10 mouse cellular contexts compared by ENCODE assay signal in genomic region chr8:60859605-60860004, GRCm38 (mm10). TPM values are rescaled to one million over a fixed set of nuclear protein-coding genes. Genes with fewer than 3 reads are reported as not detected.
DNase-seq lines count a peak whose midpoint lies in the region; ATAC-seq and TF ChIP-seq lines count a peak whose summit lies in the region.
"Had no signal": no experiment of that assay in that cellular context is flagged by ENCODE, and none has a peak within 500 bp of the region (broad histone marks: within the 10 kb centered on the region; RNA-seq: fewer than 3 reads in every experiment).

No protein-coding gene starts in this region.

- TF ChIP-seq POLR2A in olfactory bulb, adult 2 months (IDR thresholded peaks at IDR 0.05; ENCODE audit: insufficient read depth, low read depth, low read length) = no peak

- ATAC-seq in lung, embryonic 14.5 days (ENCODE audit: insufficient read depth) = no peak
- ATAC-seq in intestine, embryonic 15.5 days = peak; percentile 70; the same call in 1 of the 2 replicates
- no peak for ATAC-seq in CD4-positive, CD25-positive, alpha-beta regulatory T cell, adult 4 months
- no peak for ATAC-seq in hindbrain, embryonic 11.5 days (ENCODE audit: low FRiP score)

- peak; percentile 30 for DNase-seq in lung, embryonic 14.5 days
- no peak for DNase-seq in lung, postnatal 14 days
- peak; percentile 78 for DNase-seq in adrenal gland, adult 2 months
- DNase-seq in forebrain, embryonic 10.5 days (ENCODE audit: extremely low spot score, low spot score) = no peak
- DNase-seq in hindbrain, embryonic 11.5 days (ENCODE audit: low spot score) = no peak

- H3K9ac ChIP-seq in lung, embryonic 14.5 days = no peak overlapping the region
- no peak overlapping the region for H3K9ac ChIP-seq in intestine, embryonic 15.5 days
- no peak overlapping the region for H3K9ac ChIP-seq in hindbrain, embryonic 11.5 days (ENCODE audit: low read depth, low read length)
- H3K9ac ChIP-seq: embryonic facial prominence, embryonic 15.5 days; neural tube, embryonic 12.5 days had no signal

- no peak overlapping the region for H3K4me3 ChIP-seq in lung, embryonic 14.5 days (ENCODE audit: low read depth, low read length)
- no peak overlapping the region for H3K4me3 ChIP-seq in intestine, embryonic 15.5 days (replicated peaks)
- no peak overlapping the region for H3K4me3 ChIP-seq in olfactory bulb, adult 2 months (ENCODE audit: insufficient read depth, low read depth, low read length)
- no peak overlapping the region for H3K4me3 ChIP-seq in forebrain, embryonic 10.5 days
- H3K4me3 ChIP-seq in hindbrain, embryonic 11.5 days (ENCODE audit: low read depth, low read length) = no peak overlapping the region
- H3K4me3 ChIP-seq: embryonic facial prominence, embryonic 15.5 days; neural tube, embryonic 12.5 days had no signal

- H3K36me3 ChIP-seq in lung, embryonic 14.5 days (ENCODE audit: insufficient read depth) = no peaks in the 10 kb centered on the region
- no peaks in the 10 kb centered on the region for H3K36me3 ChIP-seq in intestine, embryonic 15.5 days
- H3K36me3 ChIP-seq in forebrain, embryonic 10.5 days (replicated peaks) = no peaks in the 10 kb centered on the region
- no peaks in the 10 kb centered on the region for H3K36me3 ChIP-seq in hindbrain, embryonic 11.5 days (ENCODE audit: control insufficient read depth, insufficient read depth, low read length)
- H3K36me3 ChIP-seq: embryonic facial prominence, embryonic 15.5 days; neural tube, embryonic 12.5 days had no signal

- no peaks in the 10 kb centered on the region for H3K9me3 ChIP-seq in lung, embryonic 14.5 days (ENCODE audit: low read depth, low read length)
- no peaks in the 10 kb centered on the region for H3K9me3 ChIP-seq in intestine, embryonic 15.5 days
- no peaks in the 10 kb centered on the region for H3K9me3 ChIP-seq in forebrain, embryonic 10.5 days
- no peaks in the 10 kb centered on the region for H3K9me3 ChIP-seq in hindbrain, embryonic 11.5 days (ENCODE audit: control insufficient read depth, low read length)
- H3K9me3 ChIP-seq: embryonic facial prominence, embryonic 15.5 days; neural tube, embryonic 12.5 days had no signal

- TF ChIP-seq CTCF in lung, embryonic 14.5 days (IDR thresholded peaks at IDR 0.05; ENCODE audit: low read depth) = no peak
- TF ChIP-seq CTCF in olfactory bulb, adult 2 months (IDR thresholded peaks at IDR 0.05; ENCODE audit: insufficient read depth, low read depth, low read length) = no peak

- no peak overlapping the region for H3K4me2 ChIP-seq in lung, embryonic 14.5 days
- no peak overlapping the region for H3K4me2 ChIP-seq in intestine, embryonic 15.5 days (replicated peaks)
- H3K4me2 ChIP-seq in hindbrain, embryonic 11.5 days (replicated peaks; ENCODE audit: low read depth, low read length) = no peak overlapping the region
- H3K4me2 ChIP-seq: embryonic facial prominence, embryonic 15.5 days; neural tube, embryonic 12.5 days had no signal

- no peaks in the 10 kb centered on the region for H3K27me3 ChIP-seq in lung, embryonic 14.5 days (ENCODE audit: insufficient read depth, low read length)
- no peaks in the 10 kb centered on the region for H3K27me3 ChIP-seq in intestine, embryonic 15.5 days (replicated peaks)
- H3K27me3 ChIP-seq in forebrain, embryonic 10.5 days (ENCODE audit: poor library complexity, severe bottlenecking) = no peaks in the 10 kb centered on the region
- no peaks in the 10 kb centered on the region for H3K27me3 ChIP-seq in hindbrain, embryonic 11.5 days (ENCODE audit: control insufficient read depth, insufficient read depth, low read length)
- H3K27me3 ChIP-seq: embryonic facial prominence, embryonic 15.5 days; neural tube, embryonic 12.5 days had no signal

- H3K4me1 ChIP-seq in lung, embryonic 14.5 days (ENCODE audit: insufficient read depth) = no peaks in the 10 kb centered on the region
- no peaks in the 10 kb centered on the region for H3K4me1 ChIP-seq in intestine, embryonic 15.5 days (replicated peaks)
- H3K4me1 ChIP-seq in olfactory bulb, adult 2 months (ENCODE audit: control insufficient read depth, insufficient read depth, low read length) = peaks cover 5% of the 10 kb centered on the region; the same call in 1 of the 2 replicates
- H3K4me1 ChIP-seq in forebrain, embryonic 10.5 days = no peaks in the 10 kb centered on the region
- H3K4me1 ChIP-seq in hindbrain, embryonic 11.5 days (replicated peaks; ENCODE audit: control insufficient read depth, insufficient read depth, low read length) = no peaks in the 10 kb centered on the region
- H3K4me1 ChIP-seq: embryonic facial prominence, embryonic 15.5 days; neural tube, embryonic 12.5 days had no signal

- no peak overlapping the region for H3K27ac ChIP-seq in lung, embryonic 14.5 days (ENCODE audit: low read depth)
- no peak overlapping the region for H3K27ac ChIP-seq in intestine, embryonic 15.5 days
- peak overlapping the region; percentile 43 for H3K27ac ChIP-seq in olfactory bulb, adult 2 months (ENCODE audit: insufficient read depth, low read depth, low read length)
- no peak overlapping the region for H3K27ac ChIP-seq in forebrain, embryonic 10.5 days
- no peak overlapping the region for H3K27ac ChIP-seq in hindbrain, embryonic 11.5 days (ENCODE audit: low read depth, low read length)
- H3K27ac ChIP-seq: embryonic facial prominence, embryonic 15.5 days; neural tube, embryonic 12.5 days had no signal

- whole genome bisulfite sequencing in lung, embryonic 14.5 days = 60% methylated on average over 9 of the region's 9 CpGs
- WGBS in intestine, embryonic 15.5 days = 64% methylated on average over 9 of the region's 9 CpGs
- 38% methylated on average over 9 of the region's 9 CpGs for WGBS in olfactory bulb, adult 2 months
- WGBS in forebrain, embryonic 10.5 days = 92% methylated on average over 9 of the region's 9 CpGs
- 86% methylated on average over 9 of the region's 9 CpGs for WGBS in hindbrain, embryonic 11.5 days

RNA-seq across cellular contexts. Expression of gene Hpf1, which starts 30.6 kb away (rescaled TPM):
- polyA plus RNA-seq in lung, embryonic 14.5 days (2014; fragmentation: Nextera tagmentation; extraction: Ambion mirVana) = 106 and 115 TPM in 2 replicates
- total RNA-seq in adrenal gland, adult 2 months (2021) = 10 to 100 TPM; 19.5 to 32.3 TPM
- polyA plus RNA-seq in adrenal gland, adult 2 months (2012; rRNA removed) = 0.88 and 0.95 TPM in 2 replicates
- polyA plus RNA-seq in intestine, embryonic 15.5 days (2015; fragmentation: Nextera tagmentation; extraction: Ambion mirVana) = 86.8 and 100 TPM in 2 replicates
- polyA plus RNA-seq in olfactory bulb, adult 2 months (2012; ENCODE audit: insufficient read depth, insufficient read length, low replicate concordance, missing spikeins) = not detected in 2 replicates
- polyA plus RNA-seq in forebrain, embryonic 10.5 days (2016; fragmentation: Nextera tagmentation; extraction: Ambion mirVana) = 136 and 142 TPM in 2 replicates
- 10 to 100 TPM; 45.2 to 48.8 TPM for polyA plus RNA-seq in CD4-positive, CD25-positive, alpha-beta regulatory T cell, adult 4 months (2017; shearing (Covaris generic))
- 125 and 131 TPM in 2 replicates for polyA plus RNA-seq in hindbrain, embryonic 11.5 days (2014; fragmentation: Nextera tagmentation; extraction: Ambion mirVana)

Comparison
In these comparisons a context has a peak if more than half of its experiments do, and no peak if none do; other contexts are left out.
1. DNase-seq: peak in lung, embryonic 14.5 days (single experiment) and adrenal gland, adult 2 months (single experiment); none in lung, postnatal 14 days (single experiment), forebrain, embryonic 10.5 days (single experiment) and hindbrain, embryonic 11.5 days (single experiment).
2. RNA of gene Hpf1, which starts 30.6 kb away (polyA plus RNA-seq): not detected in olfactory bulb, adult 2 months, 136 to 142 TPM in forebrain, embryonic 10.5 days, 125 to 131 TPM in hindbrain, embryonic 11.5 days, 106 to 115 TPM in lung, embryonic 14.5 days, 86.8 to 100 TPM in intestine, embryonic 15.5 days and 45.2 to 48.8 TPM in CD4-positive, CD25-positive, alpha-beta regulatory T cell, adult 4 months; 0.88 to 0.95 TPM in adrenal gland, adult 2 months; every median in the first group is over 10 times any median in the second.